Mouse (Mus musculus) MEL (cell line): ENCODE measurements around the gene Tmem267. TPM values are rescaled to one million over a fixed set of nuclear protein-coding genes. Genes with fewer than 3 reads are reported as not detected.

Experiments used
- DNase-seq: peaks from one replicate; pipeline ENCODE4 v3.0.0; 2011; ENCODE audit warnings: low read depth, low spot score
- H3K27ac ChIP-seq: 2 replicates; pipeline ENCODE4 v1.5.1; 2012; ENCODE audit warnings: low read depth, mild to moderate bottlenecking, control low read depth, low read length, moderate library complexity; ENCODE audit not compliant: control insufficient read depth
- H3K27me3 ChIP-seq, 2 experiments: fragments of 150-350 bp in 1 of 2; sonication (generic) in 1 of 2; 2 replicates each; pipeline ENCODE4 v1.6.1; 2012; ENCODE audit warnings: low read length in 2 of 2, mild to moderate bottlenecking in 2 of 2, improper control_type of control experiment in 1 of 2, moderate library complexity in 1 of 2; ENCODE audit not compliant: insufficient read depth in 2 of 2, control insufficient read depth in 1 of 2
- H3K36me3 ChIP-seq, 2 experiments: 2 replicates each; pipeline ENCODE4 v1.6.1; 2012 to 2014; ENCODE audit warnings: low read length in 2 of 2, improper control_type of control experiment in 1 of 2, inconsistent platforms in 1 of 2, mild to moderate bottlenecking in 1 of 2; ENCODE audit not compliant: insufficient read depth in 2 of 2, control insufficient read depth in 1 of 2
- H3K4me1 ChIP-seq, 2 experiments: fragments of 150-350 bp in 1 of 2; sonication (generic) in 1 of 2; 2 replicates each; pipeline ENCODE4 v1.6.1; 2012; ENCODE audit warnings: low read length in 2 of 2, improper control_type of control experiment in 1 of 2, mild to moderate bottlenecking in 1 of 2; ENCODE audit not compliant: insufficient read depth in 2 of 2, control insufficient read depth in 1 of 2
- H3K4me3 ChIP-seq, 2 experiments: fragments of 150-350 bp in 1 of 2; sonication (generic) in 1 of 2; 2 replicates each; pipeline ENCODE4 v1.5.1; 2012; ENCODE audit warnings: low read depth in 2 of 2, low read length in 2 of 2, mild to moderate bottlenecking in 2 of 2, moderate library complexity in 2 of 2, control low read depth in 1 of 2, improper control_type of control experiment in 1 of 2; ENCODE audit not compliant: control insufficient read depth in 1 of 2, insufficient read depth in 1 of 2
- H3K79me2 ChIP-seq: 2 replicates; pipeline ENCODE4 v1.6.1; 2012; ENCODE audit warnings: mild to moderate bottlenecking, low read length, moderate library complexity; ENCODE audit not compliant: control insufficient read depth, poor library complexity, insufficient read depth
- H3K9ac ChIP-seq: 2 replicates; pipeline ENCODE4 v1.6.1; 2012; ENCODE audit warnings: low read depth, mild to moderate bottlenecking, control low read depth, low read length, moderate library complexity; ENCODE audit not compliant: control insufficient read depth, poor library complexity, severe bottlenecking
- H3K9me3 ChIP-seq: fragments of 150-350 bp; sonication (generic); replicated peaks from 2 replicates; pipeline ENCODE4 v1.6.1; 2012; ENCODE audit warnings: mild to moderate bottlenecking, low read length, improper control_type of control experiment, moderate library complexity; ENCODE audit not compliant: insufficient read depth
- CTCF ChIP-seq, 3 experiments: IDR thresholded peaks in 2 of 3; conservative IDR thresholded peaks in 1 of 3; 2 replicates each; pipeline ENCODE4 v1.5.1; 2011 to 2012; ENCODE audit warnings: low read length in 3 of 3, low read depth in 2 of 3, mild to moderate bottlenecking in 2 of 3, improper control_type of control experiment in 1 of 3, inconsistent platforms in 1 of 3, mixed read lengths in 1 of 3, moderate library complexity in 1 of 3; ENCODE audit not compliant: control insufficient read depth in 1 of 3, insufficient read depth in 1 of 3, poor library complexity in 1 of 3, severe bottlenecking in 1 of 3
- E2F4 ChIP-seq: IDR thresholded peaks from 2 replicates; pipeline ENCODE4 v1.6.1; 2011; ENCODE audit warnings: low read depth, low read length, improper control_type of control experiment, borderline replicate concordance
- ELF1 ChIP-seq: IDR thresholded peaks from 2 replicates; pipeline ENCODE4 v1.6.1; 2014; ENCODE audit warnings: low read depth, mild to moderate bottlenecking, inconsistent platforms, low read length, improper control_type of control experiment, moderate library complexity
- EP300 ChIP-seq, 2 experiments: IDR thresholded peaks; 2 replicates each; pipeline ENCODE4 v1.6.1; 2011; ENCODE audit warnings: improper control_type of control experiment in 2 of 2, low read length in 2 of 2, low read depth in 1 of 2, mild to moderate bottlenecking in 1 of 2
- ETS1 ChIP-seq: IDR thresholded peaks from 2 replicates; pipeline ENCODE4 v1.6.1; 2012; ENCODE audit warnings: low read depth, mild to moderate bottlenecking, inconsistent platforms, low read length, improper control_type of control experiment, moderate library complexity
- GATA1 ChIP-seq: IDR thresholded peaks from 2 replicates; pipeline ENCODE4 v1.6.1; 2011; ENCODE audit warnings: low read depth, low read length, improper control_type of control experiment
- HCFC1 ChIP-seq: IDR thresholded peaks from 2 replicates; pipeline ENCODE4 v1.6.1; 2012; ENCODE audit warnings: low read depth, mild to moderate bottlenecking, inconsistent platforms, low read length, improper control_type of control experiment, moderate library complexity
- MAZ ChIP-seq: IDR thresholded peaks from 2 replicates; pipeline ENCODE4 v1.6.1; 2012; ENCODE audit warnings: low read depth, mild to moderate bottlenecking, inconsistent platforms, low read length, improper control_type of control experiment
- MXI1 ChIP-seq: IDR thresholded peaks from 2 replicates; pipeline ENCODE4 v1.6.1; 2011; ENCODE audit warnings: mild to moderate bottlenecking, low read depth, low read length, improper control_type of control experiment
- MYC ChIP-seq: IDR thresholded peaks from 2 replicates; pipeline ENCODE4 v1.6.1; 2011; ENCODE audit warnings: low read depth, mild to moderate bottlenecking, low read length, improper control_type of control experiment, moderate library complexity
- NRF1 ChIP-seq: IDR thresholded peaks from 2 replicates; pipeline ENCODE4 v1.6.1; 2014; ENCODE audit warnings: low read depth, mild to moderate bottlenecking, inconsistent platforms, low read length, improper control_type of control experiment, moderate library complexity; ENCODE audit not compliant: poor library complexity, insufficient read depth, severe bottlenecking
- POLR2A ChIP-seq, 2 experiments: IDR thresholded peaks; 2 replicates each; pipeline ENCODE4 v1.6.1; 2011 to 2012; ENCODE audit warnings: low read length in 2 of 2, mild to moderate bottlenecking in 2 of 2, control low read depth in 1 of 2, improper control_type of control experiment in 1 of 2, low read depth in 1 of 2, moderate library complexity in 1 of 2; ENCODE audit not compliant: control insufficient read depth in 1 of 2, insufficient read depth in 1 of 2, poor library complexity in 1 of 2
- RCOR1 ChIP-seq: IDR thresholded peaks from 2 replicates; pipeline ENCODE4 v1.6.1; 2012; ENCODE audit warnings: low read depth, mild to moderate bottlenecking, inconsistent platforms, low read length, improper control_type of control experiment
- SMC3 ChIP-seq: IDR thresholded peaks from 2 replicates; pipeline ENCODE4 v1.6.1; 2011; ENCODE audit warnings: low read depth, low read length, improper control_type of control experiment
- TBP ChIP-seq: IDR thresholded peaks from 2 replicates; pipeline ENCODE4 v1.8.0; 2011; ENCODE audit warnings: low read depth, low read length, improper control_type of control experiment
- TCF12 ChIP-seq: IDR thresholded peaks from 2 replicates; pipeline ENCODE4 v1.6.1; 2014; ENCODE audit warnings: low read depth, mild to moderate bottlenecking, inconsistent platforms, low read length, improper control_type of control experiment, moderate library complexity
- UBTF ChIP-seq: IDR thresholded peaks from 2 replicates; pipeline ENCODE4 v1.6.1; 2012; ENCODE audit warnings: low read depth, mild to moderate bottlenecking, inconsistent platforms, low read length, improper control_type of control experiment, moderate library complexity, borderline replicate concordance; ENCODE audit not compliant: insufficient read depth
- USF1 ChIP-seq: IDR thresholded peaks from 2 replicates; pipeline ENCODE4 v1.6.1; 2014; ENCODE audit warnings: low read depth, mild to moderate bottlenecking, inconsistent platforms, low read length, improper control_type of control experiment, moderate library complexity
- ZKSCAN1 ChIP-seq: IDR thresholded peaks from 2 replicates; pipeline ENCODE4 v1.6.1; 2012; ENCODE audit warnings: low read depth, mild to moderate bottlenecking, inconsistent platforms, low read length, improper control_type of control experiment, moderate library complexity
- ZMIZ1 ChIP-seq: IDR thresholded peaks from 2 replicates; pipeline ENCODE4 v1.6.1; 2012; ENCODE audit warnings: low read depth, mild to moderate bottlenecking, inconsistent platforms, low read length, improper control_type of control experiment, moderate library complexity
- ZNF384 ChIP-seq: IDR thresholded peaks from 2 replicates; pipeline ENCODE4 v1.6.1; 2012; ENCODE audit warnings: low read depth, mild to moderate bottlenecking, inconsistent platforms, low read length, improper control_type of control experiment
- polyA plus RNA-seq, 2 experiments: library from polyadenylated mRNA; stranded (reverse) in 1 of 2; unstranded in 1 of 2; fragments of >175 nt in 1 of 2; fragments of >200 nt in 1 of 2; gene quantifications; 2 replicates each; pipeline versions ENCODE4 v1.2.1 to v1.2.4; 2012; ENCODE audit warnings: low replicate concordance in 2 of 2, low read depth in 1 of 2; ENCODE audit not compliant: insufficient read length in 2 of 2, insufficient read depth in 1 of 2, missing spikeins in 1 of 2
- total RNA-seq: library from RNA; depleted of rRNA; stranded (reverse); fragments of 300-350 nt; gene quantifications from 2 replicates; pipeline ENCODE4 v1.2.3, GENCODE M21; 2012

Gene Tmem267
- total and polyA plus RNA-seq, 3 experiments = 3.9 to 8.3 TPM; not detected in 1

GRCm38 (mm10) chr13:119646511-119646910 is 158.7 kb downstream of the Tmem267 start:
- H3K79me2 ChIP-seq = no peaks in the 10 kb centered on the region
- no peak overlapping the region for H3K4me3 ChIP-seq
- H3K27me3 ChIP-seq = no peaks in the 10 kb centered on the region
- no peaks in the 10 kb centered on the region for H3K36me3 ChIP-seq
- H3K27ac ChIP-seq = no peak overlapping the region
- no peak for DNase-seq
- H3K4me1 ChIP-seq = no peaks in the 10 kb centered on the region
- TF ChIP-seq USF1 (no peak), TBP (no peak), CTCF (IDR thresholded peaks at IDR 0.05 in 2 of 3, conservative IDR thresholded peaks at IDR 0.05 in 1 of 3; ENCODE audit: control insufficient read depth in 1 of 3, insufficient read depth in 1 of 3, low read depth in 2 of 3, low read length in 3 of 3, poor library complexity in 1 of 3, severe bottlenecking in 1 of 3) (no peak), GATA1 (no peak), TCF12 (no peak), UBTF (no peak), ELF1 (no peak), ZNF384 (no peak), SMC3 (no peak), NRF1 (no peak)
- H3K9ac ChIP-seq = no peak overlapping the region
- no peaks in the 10 kb centered on the region for H3K9me3 ChIP-seq

- no peak for TF ChIP-seq USF1
- no peak for TF ChIP-seq TBP
- no peak for TF ChIP-seq MAZ
- TF ChIP-seq ZNF384 = no peak
- no peak for TF ChIP-seq ZMIZ1
- TF ChIP-seq MXI1 = no peak
- no peak for TF ChIP-seq E2F4
- TF ChIP-seq HCFC1 = no peak
- TF ChIP-seq RCOR1 = no peak
- no peak for TF ChIP-seq EP300 (IDR thresholded peaks at IDR 0.05; ENCODE audit: low read depth in 1 of 2, low read length in 2 of 2)
- no peak for TF ChIP-seq MYC
- TF ChIP-seq CTCF (IDR thresholded peaks at IDR 0.05 in 2 of 3, conservative IDR thresholded peaks at IDR 0.05 in 1 of 3; ENCODE audit: control insufficient read depth in 1 of 3, insufficient read depth in 1 of 3, low read depth in 2 of 3, low read length in 3 of 3, poor library complexity in 1 of 3, severe bottlenecking in 1 of 3) = no peak
- TF ChIP-seq SMC3 = no peak
- no peak for TF ChIP-seq TCF12
- no peak for TF ChIP-seq POLR2A (IDR thresholded peaks at IDR 0.05; ENCODE audit: control insufficient read depth in 1 of 2, insufficient read depth in 1 of 2, low read depth in 1 of 2, low read length in 2 of 2, poor library complexity in 1 of 2)
- no peak for TF ChIP-seq ETS1
- no peak for TF ChIP-seq ZKSCAN1
Observed at GRCm38 (mm10) chr13:119648891-119649698, 161.3 kb downstream of the Tmem267 start.

More at GRCm38 (mm10) chr13:119648891-119649698, 161.3 kb downstream of the Tmem267 start:
- H3K36me3 ChIP-seq = no peaks in the 10 kb centered on the region
- H3K4me3 ChIP-seq = no peak overlapping the region
- no peak for DNase-seq
- no peak overlapping the region for H3K27ac ChIP-seq
- H3K9me3 ChIP-seq = no peaks in the 10 kb centered on the region
- H3K27me3 ChIP-seq = no peaks in the 10 kb centered on the region
- no peaks in the 10 kb centered on the region for H3K79me2 ChIP-seq
- no peak overlapping the region for H3K9ac ChIP-seq
- H3K4me1 ChIP-seq = no peaks in the 10 kb centered on the region
